Mouse (Mus musculus) spleen, embryonic (tissue): ENCODE results near the gene Gm11034.

Experiments
- CTCF ChIA-PET: fragments of 350-600 bp; sonication (Branson Sonifier 250); formaldehyde crosslinking; loops from one replicate; lab custom pipeline; 2022; lab: Charles Lee

Gene Gm11034

DNA sequence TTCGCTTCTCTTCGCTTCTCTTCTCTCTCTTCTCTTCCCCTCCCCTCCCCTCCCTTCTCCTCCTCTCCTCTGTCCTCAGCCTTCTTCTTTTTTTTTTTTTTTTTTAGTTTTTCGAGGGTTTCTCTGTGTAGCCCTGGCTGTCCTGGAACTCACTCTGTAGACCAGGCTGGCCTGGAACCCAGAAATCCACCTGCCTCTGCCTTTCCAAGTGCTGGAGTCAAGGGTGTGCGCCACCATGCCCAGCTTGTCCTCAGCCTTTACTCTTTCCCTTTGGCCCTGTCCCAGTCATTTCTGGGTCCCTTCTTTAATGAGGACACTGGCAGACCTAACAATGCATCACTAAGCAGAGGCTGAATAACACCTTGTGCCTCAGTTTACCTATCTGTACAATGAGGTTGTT is at the start of gene Gm11034:
TSS of gene Gm11034 (minus strand) at position 101 of the 400 bp plus-strand sequence.
- CTCF ChIA-PET, result interaction anchor here (0.5 kb wide), 1 partner anchor 125 kb away, joined by 4 read pairs; no protein-coding TSS in a partner anchor

DNA sequence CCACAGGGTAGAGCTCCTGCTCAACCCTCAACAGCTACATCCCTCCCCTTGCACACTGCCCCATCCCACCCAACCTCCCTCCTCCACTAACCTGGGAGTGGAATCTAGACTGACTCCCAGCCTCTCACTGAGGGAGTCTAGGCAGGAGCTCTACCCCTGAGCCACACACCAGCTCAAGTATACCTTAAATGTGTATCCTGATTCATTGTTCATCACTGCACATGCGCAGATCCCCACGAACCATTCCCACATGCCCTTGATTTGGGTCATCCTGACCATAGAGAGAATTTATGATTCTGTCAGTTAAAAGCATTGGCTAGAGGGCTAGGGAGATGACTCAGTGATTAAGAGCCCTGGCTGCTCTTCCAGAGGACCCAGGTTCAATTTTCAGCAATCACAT is 49.3 kb upstream of the Gm11034 start:
- CTCF ChIA-PET, result interaction anchor here (0.7 kb wide), 1 partner anchor 101 kb away, joined by 3 read pairs; no protein-coding TSS in a partner anchor

DNA sequence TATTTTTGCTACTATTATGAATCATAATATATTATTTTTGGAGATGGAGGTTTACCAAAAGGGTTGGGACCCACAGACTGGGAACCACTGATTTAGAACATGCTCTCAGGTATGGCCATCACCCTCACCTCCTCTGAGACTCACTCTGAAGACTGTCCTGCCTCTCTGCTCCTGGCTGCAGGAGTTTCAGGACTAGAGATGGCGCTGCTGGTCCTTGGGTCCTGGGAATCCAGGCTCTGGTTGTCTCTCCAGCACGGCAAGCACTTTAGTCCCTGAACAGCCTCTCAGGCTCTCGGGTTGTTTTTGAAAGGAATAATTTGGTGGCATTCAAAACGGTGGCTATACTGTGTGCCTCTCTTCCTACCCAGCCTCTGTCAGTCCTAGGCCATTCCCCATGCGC is 48.4 kb upstream of the Gm11034 start:
- CTCF ChIA-PET, result interaction anchor here (0.7 to 1.8 kb wide), 3 partner anchors 25 to 107 kb away, joined by 3 to 5 read pairs (median 5); no protein-coding TSS in a partner anchor

DNA sequence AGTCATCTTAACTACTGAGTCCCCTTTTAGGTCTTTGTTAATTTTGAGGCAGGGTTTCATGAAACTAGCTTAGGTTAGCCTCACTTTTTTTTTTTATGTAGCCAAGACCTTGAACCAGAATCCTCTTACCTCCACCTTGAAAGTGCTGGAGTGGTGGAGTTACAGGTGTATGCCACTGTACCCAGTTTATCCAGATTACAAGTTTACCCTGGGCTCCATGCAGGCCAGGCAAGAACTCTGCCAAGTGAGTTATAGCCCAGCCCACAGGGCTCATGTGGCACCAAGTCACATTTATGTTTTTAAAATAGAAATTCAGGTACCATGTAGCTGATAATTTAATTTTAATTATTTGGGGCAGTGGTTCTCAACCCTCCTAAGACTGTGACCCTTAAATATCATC is 48.0 kb upstream of the Gm11034 start:
- CTCF ChIA-PET, result interaction anchor here (0.7 to 1.8 kb wide), 5 partner anchors 9 to 106 kb away, joined by 3 to 5 read pairs (median 5); no protein-coding TSS in a partner anchor

DNA sequence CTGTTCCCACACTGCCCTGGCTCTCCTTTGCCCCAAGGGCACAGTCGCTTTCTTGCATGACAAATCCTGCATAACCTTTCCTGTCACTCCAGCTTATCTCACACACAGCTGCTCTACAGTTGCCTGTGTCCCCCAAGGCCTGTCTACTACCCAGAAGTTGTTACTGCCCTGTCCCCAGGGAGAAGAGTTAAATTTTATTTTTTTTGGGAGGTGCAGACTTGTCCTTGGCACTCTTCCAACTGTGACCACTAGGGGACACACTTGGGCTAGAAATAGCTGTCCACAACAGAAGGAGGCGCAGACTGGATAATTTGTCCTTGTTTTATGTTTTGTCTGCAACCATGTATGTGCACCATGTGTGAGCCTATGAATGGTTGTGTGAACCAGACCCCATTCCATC is 47.6 kb upstream of the Gm11034 start:
- CTCF ChIA-PET, result interaction anchor here (0.8 to 1.8 kb wide), 4 partner anchors 10 to 104 kb away, joined by 3 to 5 read pairs (median 4); no protein-coding TSS in a partner anchor

DNA sequence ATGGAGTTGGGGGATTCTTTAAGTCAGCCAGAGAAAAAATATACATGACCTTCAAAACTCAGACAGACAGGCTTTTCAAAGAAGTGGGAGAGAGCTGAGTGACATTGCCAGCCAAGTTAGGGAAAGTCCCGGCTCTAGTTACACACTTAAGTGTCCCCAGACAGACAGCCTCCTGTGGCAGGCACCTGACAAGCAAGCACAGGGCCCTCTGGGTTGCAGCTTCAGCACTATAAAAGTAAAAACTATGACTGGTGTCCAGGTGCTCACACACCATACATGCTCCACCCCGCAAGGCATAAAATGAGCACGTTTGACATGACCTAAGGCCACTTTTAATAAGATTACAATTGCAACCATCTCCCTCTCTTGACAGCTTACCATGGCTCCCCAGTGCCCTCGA is 47.1 kb upstream of the Gm11034 start:
- CTCF ChIA-PET, result interaction anchor here (0.8 to 1.8 kb wide), 4 partner anchors 10 to 104 kb away, joined by 3 to 5 read pairs (median 4); no protein-coding TSS in a partner anchor

DNA sequence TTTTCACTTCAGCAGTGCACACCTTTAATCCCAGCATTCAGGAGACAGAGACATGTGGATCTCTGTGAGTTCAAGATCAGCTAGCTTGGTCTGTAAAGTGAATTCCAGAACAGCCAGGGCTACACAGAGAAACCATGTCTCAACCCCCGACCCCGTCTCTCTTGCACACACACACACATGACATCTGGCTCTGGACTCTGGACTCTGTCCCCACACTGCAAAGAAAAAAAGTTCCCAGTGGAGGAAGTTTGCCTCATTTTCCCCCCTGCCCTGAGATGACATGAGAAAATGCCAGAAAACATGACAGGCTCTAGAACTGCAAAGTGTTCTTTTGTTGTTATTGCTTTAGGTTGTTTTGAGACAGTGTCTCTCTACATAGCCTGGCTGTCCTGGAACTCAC is 46.4 kb upstream of the Gm11034 start:
- CTCF ChIA-PET, result interaction anchor here (0.7 kb wide), 1 partner anchor 96 kb away, joined by 3 read pairs; no protein-coding TSS in a partner anchor

DNA sequence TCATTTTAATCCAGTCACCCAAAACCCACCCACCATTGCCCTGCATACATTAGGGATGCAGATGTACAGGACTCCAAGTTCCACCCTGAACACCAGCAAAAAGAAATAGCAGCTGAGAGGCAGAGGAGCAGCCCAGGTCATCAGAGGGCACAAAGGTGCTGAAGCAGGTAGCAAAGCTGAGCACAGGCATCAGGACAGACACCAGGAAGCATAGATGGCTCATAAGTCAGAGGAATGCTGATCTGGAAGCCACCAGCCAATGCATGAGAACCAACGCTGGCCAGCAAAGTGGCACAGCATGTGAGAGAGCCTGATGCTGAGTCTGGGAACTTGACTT is 44.4 kb upstream of the Gm11034 start:
- CTCF ChIA-PET, result interaction anchor here (0.6 kb wide), 1 partner anchor 81 kb away, joined by 4 read pairs; no protein-coding TSS in a partner anchor

DNA sequence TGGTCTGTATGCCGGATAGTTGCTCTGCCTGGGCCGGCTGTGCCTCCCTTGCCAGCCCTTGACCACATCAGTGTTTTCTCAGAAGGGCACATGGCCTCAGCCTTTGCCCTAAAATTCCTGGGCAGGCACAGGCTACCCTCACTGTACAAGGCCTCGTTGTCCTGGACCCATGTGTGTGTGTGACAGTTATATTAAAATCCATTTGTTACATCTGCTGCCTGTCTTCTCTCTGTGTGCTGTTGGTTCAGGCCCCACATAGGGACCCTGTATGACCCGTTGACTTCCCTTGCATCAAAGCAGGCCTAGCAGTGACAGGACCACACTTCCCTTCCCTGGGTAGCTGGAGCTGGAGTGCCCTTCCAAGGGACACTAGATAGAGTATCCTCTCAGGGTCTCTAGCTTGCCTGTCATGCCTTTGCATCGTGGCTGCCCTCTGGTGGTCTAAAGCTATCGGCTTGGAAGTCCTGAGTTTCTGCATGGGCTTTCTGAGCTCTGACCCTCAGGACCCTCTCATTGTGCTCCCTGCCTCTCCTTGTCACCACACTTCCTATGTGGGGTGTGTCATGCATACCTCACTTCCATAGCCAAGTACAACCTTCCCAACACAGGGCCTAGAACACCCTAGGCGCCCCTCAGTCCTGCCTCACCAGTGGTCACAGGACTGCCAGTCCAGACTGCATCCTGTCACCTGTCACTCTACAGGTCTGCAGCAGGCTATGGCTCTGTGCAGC is 43.9 kb upstream of the Gm11034 start:
- CTCF ChIA-PET, result interaction anchor here (0.6 kb wide), 1 partner anchor 80 kb away, joined by 4 read pairs; no protein-coding TSS in a partner anchor

DNA sequence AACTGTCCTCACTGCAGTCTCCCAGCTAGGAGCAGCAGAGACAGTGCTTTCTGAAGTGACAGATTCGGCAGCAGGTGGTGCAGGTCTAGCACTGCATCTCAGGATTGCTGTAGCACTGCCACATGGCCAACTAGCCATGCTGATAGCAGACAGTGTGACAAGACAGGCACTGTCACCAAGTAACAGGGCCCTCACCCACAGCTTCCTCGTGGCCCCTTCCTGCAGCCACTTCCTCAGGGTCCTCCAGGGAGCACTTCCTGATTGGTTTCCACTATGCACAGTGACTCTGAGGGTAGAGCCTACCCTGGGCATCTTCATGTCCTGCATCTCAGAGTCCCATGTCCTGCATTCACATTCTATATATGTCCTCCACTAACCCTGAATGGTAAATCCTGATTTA is 31.2 kb upstream of the Gm11034 start:
- CTCF ChIA-PET, result no interaction called here

DNA sequence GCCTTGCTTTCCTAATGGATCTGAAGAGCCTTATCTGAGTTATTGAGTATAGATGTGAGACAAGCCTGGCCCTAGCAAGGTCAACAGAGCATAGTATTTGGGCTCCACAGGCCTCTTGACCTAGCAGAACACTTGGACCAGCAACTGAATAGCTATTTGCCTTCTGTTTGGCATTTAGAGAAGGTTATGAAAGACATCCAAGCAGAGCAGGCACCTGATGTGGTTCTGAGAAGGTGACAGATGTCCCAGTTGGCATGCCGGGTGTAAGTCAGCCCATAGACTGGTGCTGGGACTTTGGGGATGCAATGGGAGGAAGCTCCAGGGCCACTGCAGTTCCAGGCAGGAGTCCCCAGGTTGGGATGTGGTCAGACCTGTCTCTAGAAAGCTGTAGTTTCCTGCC is 28.8 kb upstream of the Gm11034 start:
- CTCF ChIA-PET, result interaction anchor here (0.6 kb wide), 2 partner anchors 31 to 62 kb away, joined by 3 to 4 read pairs; no protein-coding TSS in a partner anchor

DNA sequence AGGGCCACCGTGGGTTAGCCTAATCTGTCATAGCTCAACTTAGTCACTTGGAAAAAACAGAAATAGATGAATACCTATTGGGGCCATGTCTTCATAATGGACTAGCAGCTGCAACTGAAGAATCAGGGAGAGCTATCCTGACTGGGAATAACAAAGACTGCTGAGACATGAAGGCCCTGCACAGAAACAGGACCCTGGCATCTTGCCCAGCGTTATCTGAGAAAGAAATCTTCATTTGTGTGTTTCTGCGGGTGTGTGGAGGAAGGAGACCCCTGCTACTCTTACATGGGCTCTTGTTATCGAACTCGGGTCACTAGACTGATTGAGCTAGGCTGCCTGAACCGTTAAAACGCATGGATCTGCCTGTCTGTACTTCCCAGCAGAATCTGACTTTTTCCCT is 27.5 kb upstream of the Gm11034 start:
- CTCF ChIA-PET, result interaction anchor here (0.6 kb wide), 1 partner anchor 74 kb away, joined by 3 read pairs; no protein-coding TSS in a partner anchor

DNA sequence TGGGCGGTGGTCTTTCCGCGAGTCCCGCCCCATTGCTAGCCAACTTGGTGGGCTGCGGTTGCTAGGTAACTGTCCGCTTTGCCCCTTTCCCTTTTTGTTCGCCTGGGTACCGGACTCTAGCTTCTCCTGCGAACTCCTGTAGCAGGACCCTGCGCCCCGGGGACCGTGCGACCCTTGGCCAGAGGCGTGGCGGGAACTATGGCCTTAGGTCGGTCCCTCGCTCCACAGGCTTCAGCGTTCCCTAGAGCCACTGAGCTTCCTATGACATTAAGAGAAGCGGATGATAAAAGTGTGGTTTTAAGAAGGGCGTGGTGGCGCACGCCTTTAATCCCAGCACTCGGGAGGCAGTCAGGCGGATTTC is 26.9 kb upstream of the Gm11034 start:
- CTCF ChIA-PET, result no interaction called here

DNA sequence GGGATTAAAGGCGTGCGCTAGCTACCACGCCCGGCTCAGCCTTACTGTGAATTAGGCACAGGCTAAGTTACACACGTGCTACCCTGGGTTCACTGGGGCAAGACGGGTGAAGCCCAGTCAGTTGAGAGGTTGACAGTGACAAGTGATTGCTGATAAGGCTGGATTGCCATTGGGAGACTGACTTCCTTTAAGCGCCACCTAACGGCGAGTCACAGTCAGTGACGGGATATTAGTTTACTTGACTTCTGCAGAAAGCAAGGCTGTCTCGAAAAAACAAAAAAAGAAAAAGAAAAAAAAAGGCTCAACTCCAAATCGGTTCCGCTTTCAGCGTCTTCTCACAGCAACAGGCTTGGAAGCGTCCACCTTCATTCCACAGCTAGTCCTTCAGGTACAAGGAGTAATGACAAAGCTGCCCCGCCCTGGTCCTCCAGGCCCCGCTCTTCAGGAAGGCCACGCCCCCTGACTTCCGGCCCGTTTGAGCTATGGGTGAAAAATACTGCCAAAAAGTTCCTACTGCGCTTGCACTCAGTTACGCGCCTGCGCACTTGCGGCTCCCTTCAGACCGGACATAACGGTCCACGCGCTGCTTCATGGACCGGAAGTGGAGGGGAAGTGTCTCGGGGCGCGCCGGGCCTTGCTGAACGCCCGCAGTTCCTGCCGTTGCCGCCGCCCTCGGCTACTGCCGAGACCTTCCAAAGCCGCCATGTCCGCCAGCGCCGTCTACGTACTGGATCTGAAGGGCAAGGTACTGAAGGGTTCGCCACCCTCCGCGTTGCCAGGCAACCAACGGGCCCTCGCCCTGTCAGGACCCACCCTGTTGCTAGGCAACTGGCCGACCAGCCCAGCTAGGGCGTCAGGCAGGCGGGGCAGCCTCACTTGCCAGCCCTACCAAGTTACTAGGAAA is 26.3 kb upstream of the Gm11034 start, which contains the start of gene Ap1m1:
TSS of gene Ap1m1 (plus strand) at position 520 of the 904 bp plus-strand sequence.
- CTCF ChIA-PET, result interaction anchor here (1.3 kb wide), 1 partner anchor 65 kb away, joined by 3 read pairs; no protein-coding TSS in a partner anchor

DNA sequence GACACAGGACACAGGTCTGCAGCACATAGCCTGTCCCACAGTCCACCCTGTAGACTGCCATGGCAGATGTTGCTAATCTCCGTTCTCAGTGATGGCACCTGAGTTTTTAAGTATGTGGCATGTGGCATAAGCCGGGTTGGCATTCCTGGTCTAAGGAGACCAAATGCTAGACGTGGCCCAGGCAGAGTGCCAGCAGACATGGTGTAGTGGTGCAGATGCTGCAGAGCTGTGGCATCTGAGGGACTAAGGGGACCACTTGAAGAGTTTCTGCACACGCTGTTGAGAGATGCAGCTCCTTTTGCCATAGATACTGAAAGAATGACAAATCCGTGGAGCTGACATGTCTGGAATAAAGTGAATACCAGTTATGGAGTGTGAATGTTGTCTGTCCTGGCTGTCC is 9.2 kb upstream of the Gm11034 start:
- CTCF ChIA-PET, result interaction anchor here (0.6 kb wide), 1 partner anchor 129 kb away, joined by 3 read pairs; no protein-coding TSS in a partner anchor

DNA sequence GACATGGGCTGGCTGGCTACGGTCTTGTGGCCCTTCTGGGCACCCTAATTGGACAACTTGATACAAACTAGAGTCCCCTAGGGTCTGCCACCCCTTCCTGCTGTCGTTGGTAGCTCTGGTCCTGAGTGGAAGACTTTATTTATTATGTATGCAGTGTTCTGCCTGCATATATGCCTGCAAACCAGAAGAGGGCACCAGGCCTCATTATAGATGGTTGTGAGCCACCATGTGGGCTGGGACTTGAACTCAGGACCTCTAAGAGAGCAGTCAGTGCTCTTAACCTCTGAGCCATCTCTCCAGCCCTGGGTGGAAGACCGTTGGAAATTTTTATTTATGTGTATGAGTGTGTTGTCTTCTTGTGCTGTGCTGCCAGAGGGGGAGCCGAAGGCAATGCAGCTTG is 7.3 kb upstream of the Gm11034 start:
- CTCF ChIA-PET, result no interaction called here

DNA sequence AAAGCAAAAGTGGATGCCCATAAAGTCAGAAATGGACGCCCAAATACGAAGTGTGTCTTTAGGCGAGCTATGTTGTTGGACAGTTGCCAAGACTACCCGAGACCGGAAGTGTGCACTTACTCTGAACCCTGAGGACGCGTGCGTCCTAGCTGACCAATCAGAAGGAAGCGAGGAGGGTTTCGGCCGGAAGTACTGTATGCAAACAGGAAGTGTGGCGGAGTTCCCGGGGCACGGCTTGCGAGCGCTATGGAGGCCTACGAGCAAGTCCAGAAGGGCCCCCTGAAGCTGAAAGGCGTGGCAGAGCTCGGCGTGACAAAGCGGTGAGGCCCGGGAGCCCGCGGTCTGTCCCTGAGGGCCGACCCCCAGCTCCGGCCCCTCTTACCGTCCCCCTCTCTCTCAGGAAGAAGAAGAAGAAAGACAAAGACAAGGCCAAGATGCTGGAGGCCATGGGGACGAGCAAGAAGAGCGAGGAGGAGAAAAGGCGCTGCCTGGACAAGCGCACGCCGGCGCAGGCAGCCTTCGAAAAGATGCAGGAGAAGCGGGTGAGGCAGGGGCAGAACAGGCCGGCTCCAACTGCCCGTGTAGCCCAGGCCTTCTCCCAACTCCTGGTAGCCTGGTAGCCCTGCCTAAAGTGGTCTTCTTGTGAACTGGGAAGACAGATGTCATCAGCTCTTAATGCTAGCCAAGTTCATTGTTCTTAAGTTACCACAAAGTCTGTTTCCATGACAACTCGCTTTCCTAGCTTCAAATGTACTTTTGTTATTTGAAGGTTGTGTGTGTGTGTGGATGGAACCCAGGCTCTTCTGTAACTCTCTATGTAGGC is 6.3 kb upstream of the Gm11034 start, which contains the start of gene Fam32a:
TSS of gene Fam32a (plus strand) at position 190 of the 823 bp plus-strand sequence.
- CTCF ChIA-PET, result interaction anchor here (0.6 kb wide), 1 partner anchor 33 kb away, joined by 6 read pairs; no protein-coding TSS in a partner anchor

DNA sequence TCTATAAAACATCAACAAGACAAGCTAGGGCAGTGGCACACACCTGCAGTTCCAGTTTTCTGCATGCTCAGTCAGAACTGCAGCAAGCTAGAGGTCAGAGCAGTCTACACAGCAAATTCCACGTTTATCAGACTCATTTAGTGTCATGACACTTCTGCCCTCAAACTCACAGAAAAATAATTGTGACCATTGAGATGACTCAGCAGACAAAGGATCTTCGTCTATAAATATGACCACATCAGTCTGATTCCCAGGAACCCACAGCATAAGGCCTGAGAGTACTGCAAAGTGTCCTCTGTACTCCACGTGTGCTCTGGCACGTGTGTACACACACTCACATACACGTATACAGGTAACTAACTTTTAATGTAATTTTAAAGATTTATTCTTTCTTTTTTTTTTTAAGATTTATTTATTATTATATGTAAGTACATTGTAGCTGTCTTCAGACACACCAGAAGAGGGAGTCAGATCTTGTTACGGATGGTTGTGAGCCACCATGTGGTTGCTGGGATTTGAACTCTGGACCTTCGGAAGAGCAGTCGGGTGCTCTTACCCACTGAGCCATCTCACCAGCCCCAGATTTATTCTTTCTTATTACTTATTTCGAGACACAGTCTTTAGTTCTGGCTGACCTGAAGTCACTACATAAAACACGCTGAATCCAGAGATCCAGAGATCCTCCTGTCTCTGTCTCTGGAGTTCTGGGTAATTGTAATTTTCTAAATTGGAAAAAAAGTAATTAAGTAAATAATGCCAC is 5.5 kb upstream of the Gm11034 start:
- CTCF ChIA-PET, result interaction anchor here (0.6 kb wide), 1 partner anchor 32 kb away, joined by 6 read pairs; no protein-coding TSS in a partner anchor

DNA sequence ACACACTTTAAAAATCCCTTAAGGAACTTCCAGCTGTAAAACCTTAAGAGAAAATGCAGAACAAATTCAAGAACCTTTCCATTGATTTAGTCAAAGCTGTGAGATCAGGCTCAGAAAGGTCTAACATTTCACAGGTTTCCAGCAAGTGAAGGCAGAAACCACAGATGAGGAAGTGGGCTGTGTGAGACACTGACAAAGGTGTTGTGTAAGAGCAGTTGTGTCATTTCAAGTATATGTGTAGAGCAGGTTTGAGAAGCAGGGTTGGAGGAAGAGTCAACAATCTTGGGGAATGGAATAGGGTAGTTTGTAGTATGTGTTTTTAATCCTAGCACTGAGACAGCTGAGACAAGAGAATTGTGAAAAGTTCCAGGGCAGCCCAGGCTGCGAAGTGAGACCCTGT is 2.4 kb upstream of the Gm11034 start:
- CTCF ChIA-PET, result interaction anchor here (0.6 to 0.7 kb wide), 2 partner anchors 217 to 439 kb away, joined by 3 read pairs; no protein-coding TSS in a partner anchor
